Mouse (Mus musculus): ENCODE data around the gene Pnisr. TPM values are rescaled to one million over a fixed set of nuclear protein-coding genes. Genes with fewer than 3 reads are reported as not detected.

Pnisr gene
- polyA plus RNA-seq, 1 experiment from 2014 or later = 99.3 TPM

DNA sequence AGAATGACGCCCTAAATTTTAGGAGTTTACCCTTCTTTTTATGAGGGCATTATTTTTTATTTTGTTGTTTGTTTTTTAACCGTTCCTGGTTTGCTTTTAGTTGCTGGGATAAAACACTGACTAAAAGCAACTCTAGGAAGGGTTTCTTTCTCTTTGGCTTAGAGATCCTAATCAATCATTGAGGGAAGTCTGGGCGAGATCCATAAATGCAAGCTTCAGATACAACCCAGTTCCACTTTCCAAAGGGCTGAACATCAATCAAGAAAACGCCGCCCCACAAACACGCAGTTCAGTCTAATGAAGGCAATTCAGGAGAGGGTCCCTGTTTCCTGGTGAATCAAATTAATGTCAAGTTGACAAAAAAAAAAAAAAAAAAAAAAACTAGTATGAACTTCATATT, 31.4 kb downstream of the Pnisr start:
- 36% methylated on average over 6 of the region's 6 CpGs for WGBS
- no peak overlapping the region; the same call in 1 of the 2 replicates for H3K9ac ChIP-seq

DNA sequence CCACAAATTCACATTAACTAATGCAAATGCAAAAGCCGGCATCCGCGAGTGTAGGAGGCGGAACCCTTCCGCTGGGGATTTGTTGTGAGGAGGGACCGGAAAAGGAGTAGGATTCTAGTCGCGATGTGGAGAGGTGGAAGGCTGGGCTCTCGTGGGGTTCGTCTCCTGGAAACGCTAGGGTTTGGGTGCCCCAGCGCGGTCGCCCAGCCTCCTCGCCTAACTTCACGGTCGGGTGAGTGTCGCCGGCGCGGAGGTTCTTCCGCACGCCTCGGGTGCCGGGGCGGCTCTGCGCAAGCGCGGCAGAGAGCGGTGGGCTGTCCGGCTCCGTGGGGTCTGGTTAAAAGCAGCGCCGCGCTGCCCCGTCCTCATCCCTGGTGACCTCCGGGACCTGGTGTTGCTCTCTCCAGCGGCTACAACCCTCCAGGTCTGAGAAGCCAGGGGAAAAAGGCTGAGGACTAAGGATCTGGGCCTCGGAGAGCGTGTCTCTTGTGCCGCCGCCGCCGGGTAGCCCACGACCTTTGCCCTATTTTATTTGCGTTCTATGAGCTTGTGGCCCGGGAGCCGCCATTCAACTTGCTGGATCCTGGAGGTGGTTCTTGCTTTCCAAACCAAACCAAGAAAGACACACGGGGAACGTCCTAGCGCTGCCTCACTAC, 32.3 kb downstream of the Pnisr start, which contains the start of gene Coq3:
Coq3 (plus strand) TSS at position 109 of the 656 bp plus-strand sequence.
- under 1% methylated on average over 51 of the region's 51 CpGs for WGBS
- H3K27me3 ChIP-seq (replicated peaks) = no peaks in the 10 kb centered on the region
- peaks cover 14% of the 10 kb centered on the region for H3K36me3 ChIP-seq
- H3K9ac ChIP-seq = peak within 1 kb of the TSS; percentile 79
- ATAC-seq (ENCODE audit: insufficient number of reproducible peaks, low FRiP score) = peak; percentile 87
- H3K4me1 ChIP-seq (replicated peaks) = no peaks in the 10 kb centered on the region
- H3K4me3 ChIP-seq = peak within 1 kb of the TSS; percentile 70
- no peaks in the 10 kb centered on the region for H3K9me3 ChIP-seq (replicated peaks)
- H3K4me2 ChIP-seq = peak within 1 kb of the TSS; percentile 73
- peak within 1 kb of the TSS; percentile 89 for H3K27ac ChIP-seq (ENCODE audit: poor library complexity, severe bottlenecking)

More for the DNA sequence above, 31.4 kb downstream of the Pnisr start:
- H3K4me3 ChIP-seq = no peak overlapping the region; the same call in 1 of the 2 replicates
- peak overlapping the region; percentile 73 for H3K4me2 ChIP-seq
- H3K27ac ChIP-seq (ENCODE audit: poor library complexity, severe bottlenecking) = no peak overlapping the region
- H3K9me3 ChIP-seq (replicated peaks) = no peaks in the 10 kb centered on the region
- no peaks in the 10 kb centered on the region for H3K4me1 ChIP-seq (replicated peaks)
- no peaks in the 10 kb centered on the region for H3K27me3 ChIP-seq (replicated peaks)
- peaks cover 20% of the 10 kb centered on the region for H3K36me3 ChIP-seq
- no peak for ATAC-seq (ENCODE audit: insufficient number of reproducible peaks, low FRiP score)

DNA sequence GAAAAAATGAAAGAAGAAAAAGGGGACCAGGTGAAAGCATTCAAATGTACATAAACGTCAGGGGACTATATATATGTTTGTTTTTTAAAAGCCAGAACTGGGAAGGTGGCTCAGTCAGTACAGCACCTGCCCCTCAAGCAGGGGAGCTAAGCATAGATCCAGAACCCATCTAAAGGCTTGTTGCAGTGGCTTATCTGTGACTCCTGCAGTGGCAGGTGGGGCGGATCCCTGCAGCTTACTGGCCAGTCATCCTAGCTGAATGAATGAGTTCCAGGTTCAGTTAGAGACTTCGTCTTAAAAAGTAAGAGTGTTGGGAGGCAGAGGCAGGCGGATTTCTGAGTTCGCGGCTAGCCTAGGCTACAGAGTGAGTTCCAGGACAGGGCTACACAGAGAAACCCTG, 35.4 kb downstream of the Pnisr start:
- Histone ChIP-seq H3K4me2 (no peak overlapping the region), H3K36me3 (no peaks in the 10 kb centered on the region), H3K4me1 (replicated peaks) (no peaks in the 10 kb centered on the region), H3K27ac (ENCODE audit: poor library complexity, severe bottlenecking) (no peak overlapping the region), H3K9me3 (replicated peaks) (no peaks in the 10 kb centered on the region), H3K27me3 (replicated peaks) (no peaks in the 10 kb centered on the region), H3K9ac (no peak overlapping the region), H3K4me3 (no peak overlapping the region)
- WGBS = 86% methylated on average over 6 of the region's 6 CpGs
- ATAC-seq (ENCODE audit: insufficient number of reproducible peaks, low FRiP score) = no peak

DNA sequence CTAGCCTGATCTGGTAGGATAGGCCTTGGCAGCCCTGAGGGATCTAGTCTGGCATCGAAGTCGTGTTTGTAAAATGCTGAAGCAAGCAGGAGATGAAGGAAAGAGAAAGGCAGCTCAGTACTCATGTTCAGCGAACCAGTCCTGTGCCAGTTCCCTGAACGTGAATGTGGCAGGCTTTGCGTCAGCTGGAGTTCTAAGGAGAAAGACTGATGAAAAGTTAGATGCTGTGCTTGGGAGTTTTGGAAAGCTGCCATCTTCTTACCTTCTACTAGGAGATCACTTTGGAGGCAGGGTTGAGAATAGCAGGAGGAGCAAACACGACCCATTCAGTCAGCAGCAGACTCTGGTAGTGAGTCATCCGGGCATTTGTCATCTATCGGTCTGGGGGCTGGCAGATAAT, 38.4 kb downstream of the Pnisr start:
- 76% methylated on average over 8 of the region's 8 CpGs for WGBS
- no peaks in the 10 kb centered on the region for H3K27me3 ChIP-seq (replicated peaks)
- no peak overlapping the region for H3K9ac ChIP-seq
- no peak for ATAC-seq (ENCODE audit: insufficient number of reproducible peaks, low FRiP score)
- no peaks in the 10 kb centered on the region for H3K36me3 ChIP-seq
- H3K4me1 ChIP-seq (replicated peaks) = no peaks in the 10 kb centered on the region
- no peaks in the 10 kb centered on the region for H3K9me3 ChIP-seq (replicated peaks)
- H3K4me3 ChIP-seq = no peak overlapping the region
- no peak overlapping the region for H3K27ac ChIP-seq (ENCODE audit: poor library complexity, severe bottlenecking)
- no peak overlapping the region for H3K4me2 ChIP-seq

Other genes starting within 250 kb of the Pnisr start
- not detected in 2 replicates for gene Prdm13, start 161.6 kb upstream of the Pnisr start, polyA plus RNA-seq (2016; fragmentation: Nextera tagmentation; extraction: Ambion mirVana)
- gene Ccnc, start 119.9 kb upstream of the Pnisr start, polyA plus RNA-seq (2016; fragmentation: Nextera tagmentation; extraction: Ambion mirVana) = 30.5 and 31.1 TPM in 2 replicates
- 10.1 and 10.4 TPM in 2 replicates for gene Usp45, start 80.4 kb upstream of the Pnisr start, polyA plus RNA-seq (2016; fragmentation: Nextera tagmentation; extraction: Ambion mirVana)
- gene Tstd3, start 80.4 kb upstream of the Pnisr start, polyA plus RNA-seq (2016; fragmentation: Nextera tagmentation; extraction: Ambion mirVana) = 22.5 and 23.5 TPM in 2 replicates
- 16.3 and 17.3 TPM in 2 replicates for gene Coq3, start 32.1 kb downstream of the Pnisr start, polyA plus RNA-seq (2016; fragmentation: Nextera tagmentation; extraction: Ambion mirVana)
- gene Faxc, start 83.7 kb downstream of the Pnisr start, polyA plus RNA-seq (2016; fragmentation: Nextera tagmentation; extraction: Ambion mirVana) = 4.7 and 5.3 TPM in 2 replicates